Mouse (Mus musculus): ENCODE results near the gene Ccndbp1.
"Not testable (repeated sequence)": the region's sequence is repeated elsewhere in the genome, so short reads cannot be mapped to it uniquely, and the experiment has no call there.

Gene Ccndbp1

GRCm38 (mm10) chr2:121004018-121004811 is 4.0 kb upstream of the Ccndbp1 start:
- DNase-seq: peak; percentile 81

DNA sequence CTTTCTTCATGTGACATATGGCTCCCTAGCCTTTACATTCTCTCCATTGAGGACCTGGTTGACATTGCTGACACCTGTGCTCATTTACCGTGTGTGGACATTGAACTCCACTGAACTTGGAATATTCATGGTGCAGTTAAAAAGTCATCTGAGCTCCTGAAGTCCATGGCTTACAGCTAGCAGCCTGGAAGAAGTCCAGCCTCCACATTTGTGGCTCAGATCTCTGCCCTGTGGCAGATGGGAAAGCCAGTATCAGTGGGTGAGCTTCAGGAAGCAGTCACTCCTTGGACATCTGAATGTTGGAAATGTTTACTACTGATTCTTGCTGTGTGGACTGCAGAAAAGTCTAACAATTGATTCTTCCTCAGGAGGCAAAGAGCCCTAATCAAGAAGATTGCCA is 1.2 kb upstream of the Ccndbp1 start:
- peak; percentile 83 for DNase-seq

- DNase-seq: no peak
Measured at GRCm38 (mm10) chr2:121008664-121009007, 433 bp downstream of the Ccndbp1 start.

GRCm38 (mm10) chr2:121009071-121009677 is 971 bp downstream of the Ccndbp1 start:
- no peak for DNase-seq

DNA sequence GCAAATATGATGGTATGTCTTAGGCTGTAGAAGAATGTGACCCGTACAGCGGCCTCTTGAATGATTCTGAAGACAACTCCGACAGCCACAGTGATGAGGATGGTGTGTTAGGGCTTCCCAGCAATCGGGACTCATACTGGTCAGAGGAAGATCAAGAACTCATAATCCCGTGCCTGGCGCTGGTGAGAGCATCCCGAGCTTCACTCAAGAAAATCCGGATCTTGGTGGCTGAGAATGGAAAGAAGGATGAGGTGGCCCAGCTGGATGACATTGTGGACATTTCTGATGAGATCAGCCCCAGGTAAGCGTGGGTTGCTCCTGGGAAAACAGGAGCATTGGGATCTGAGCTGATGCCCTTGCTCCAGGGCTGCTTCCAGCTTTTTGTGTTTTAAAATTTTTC is 4.5 kb downstream of the Ccndbp1 start:
- no peak for DNase-seq

DNA sequence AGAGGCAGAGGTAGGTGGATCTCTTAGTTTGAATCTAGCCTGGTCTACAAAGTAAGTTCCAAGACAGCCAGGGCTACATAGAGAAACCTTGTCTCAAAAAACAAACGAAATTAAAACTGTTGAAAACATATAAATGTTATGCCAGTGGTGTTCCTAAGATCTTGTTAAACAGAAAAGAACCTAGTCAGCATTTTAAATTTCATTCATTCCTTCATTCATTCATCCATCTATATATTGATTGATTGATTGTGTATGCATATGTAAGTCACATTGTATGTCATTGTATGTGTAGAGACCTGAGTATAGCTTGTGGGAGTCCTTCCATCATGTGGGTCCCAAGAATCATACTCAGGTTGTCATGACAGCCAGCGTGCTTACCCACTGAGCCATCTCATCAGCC is 7.3 kb downstream of the Ccndbp1 start:
- DNase-seq: no peak

DNA sequence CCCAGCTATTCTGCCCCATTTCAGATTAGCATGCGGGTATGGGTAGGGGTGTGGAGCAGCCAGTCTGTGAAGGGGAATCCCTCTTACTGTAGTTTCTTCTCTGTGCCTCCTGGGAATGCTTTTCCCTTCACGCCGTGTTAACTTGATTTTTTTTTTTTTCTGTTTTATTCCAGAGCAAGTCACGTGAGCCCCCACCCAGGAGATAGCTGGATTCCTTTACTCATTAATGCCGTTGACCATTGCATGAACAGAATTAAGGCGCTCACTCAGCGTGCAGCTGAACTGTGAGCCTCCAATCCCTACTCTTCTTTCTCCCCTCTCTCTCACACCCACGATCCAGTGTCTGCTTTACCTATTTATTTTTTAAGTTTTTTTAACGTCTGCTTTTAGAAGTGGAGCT is 8.0 kb downstream of the Ccndbp1 start:
- DNase-seq: no peak

- DNase-seq: no peak
Measured at GRCm38 (mm10) chr2:121017151-121017550, 8.9 kb downstream of the Ccndbp1 start.

DNA sequence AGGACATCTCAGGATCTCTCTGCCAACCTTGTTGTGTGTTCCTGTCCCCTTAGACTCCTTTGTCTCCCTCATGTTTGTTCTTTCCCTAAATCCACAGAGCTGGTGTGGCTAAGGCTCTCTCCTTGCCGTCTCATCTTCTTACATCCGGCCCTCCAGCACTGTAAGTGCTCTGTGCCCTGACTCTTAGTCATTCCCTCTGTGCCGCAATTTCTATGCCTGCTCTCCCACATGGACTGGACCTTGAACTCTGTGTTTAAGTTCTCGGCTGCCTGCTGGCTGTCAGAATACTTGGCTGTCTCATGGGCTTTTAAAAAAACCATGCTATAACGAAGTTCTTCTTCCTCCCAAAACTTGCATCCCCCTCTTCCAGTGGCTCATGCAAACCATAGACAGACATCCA is 14.7 kb downstream of the Ccndbp1 start:
- no peak for DNase-seq

- no peak for DNase-seq
Measured at GRCm38 (mm10) chr2:121036733-121037341, 28.6 kb downstream of the Ccndbp1 start, which contains the start of gene Epb42. Epb42 (minus strand) TSS chr2:121037072.

DNA sequence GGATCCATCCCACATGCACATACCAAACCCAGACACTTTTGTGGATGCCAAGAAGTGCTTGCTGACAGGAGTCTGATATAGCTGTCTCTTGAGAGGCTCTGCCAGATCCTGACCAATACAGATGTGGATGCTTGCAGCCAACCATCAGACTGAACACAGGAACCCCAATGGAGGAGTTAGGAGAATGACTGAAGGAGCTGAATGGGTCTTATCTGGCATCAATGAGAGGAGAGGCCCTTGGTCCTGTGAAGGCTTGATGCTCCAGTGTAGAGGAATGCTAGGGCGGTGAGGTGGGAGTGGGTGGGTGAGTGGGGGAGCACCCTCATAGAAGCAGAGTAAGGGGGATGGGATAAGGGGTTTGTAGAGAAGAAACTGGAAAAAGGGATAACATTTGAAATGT is 30.6 kb downstream of the Ccndbp1 start:
- DNase-seq: not testable (repeated sequence)

- DNase-seq: no peak
Measured at GRCm38 (mm10) chr2:121039382-121039781, 31.2 kb downstream of the Ccndbp1 start.

DNA sequence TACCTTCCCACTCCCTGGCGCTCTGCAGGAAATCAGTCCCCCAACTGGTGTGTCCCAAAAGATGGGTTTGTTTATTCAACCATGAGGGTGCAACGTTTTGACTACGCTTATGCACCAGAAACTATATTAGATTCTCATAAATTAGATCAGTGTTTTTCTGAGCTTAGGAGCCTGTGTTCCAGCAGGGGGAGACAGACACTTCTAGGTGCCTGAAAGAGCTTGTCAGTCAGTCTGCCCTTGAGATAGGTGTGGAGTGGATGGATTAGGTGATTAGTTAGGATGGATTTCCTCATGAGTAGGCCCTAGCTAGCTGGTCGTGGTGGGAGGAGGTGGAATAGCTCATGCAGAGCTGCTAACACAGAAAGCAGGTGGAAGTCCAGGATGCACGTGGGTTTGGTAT is 32.9 kb downstream of the Ccndbp1 start:
- peak; percentile 32 for DNase-seq

DNA sequence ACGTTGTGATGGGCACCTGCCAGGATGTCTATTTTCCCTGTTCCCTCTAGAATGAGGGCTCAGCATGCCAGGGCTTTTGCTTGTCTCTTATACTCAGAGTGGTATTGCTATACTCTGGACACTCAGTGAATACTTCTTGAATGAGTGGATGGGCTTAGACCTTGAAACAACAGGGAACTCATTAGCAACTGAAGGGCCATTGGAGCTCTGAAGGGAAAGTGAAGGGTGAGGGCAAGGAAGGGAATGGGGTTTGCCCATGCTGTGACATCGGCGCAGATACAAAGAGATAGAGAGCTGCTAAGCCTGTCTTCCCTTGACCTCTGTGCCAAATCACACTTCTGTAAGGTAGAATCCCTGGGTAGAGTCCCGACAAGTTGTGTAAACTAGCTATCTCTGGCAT is 37.5 kb downstream of the Ccndbp1 start:
- DNase-seq: no peak

- no peak for DNase-seq
Measured at GRCm38 (mm10) chr2:121052176-121052575, 44.0 kb downstream of the Ccndbp1 start.

DNA sequence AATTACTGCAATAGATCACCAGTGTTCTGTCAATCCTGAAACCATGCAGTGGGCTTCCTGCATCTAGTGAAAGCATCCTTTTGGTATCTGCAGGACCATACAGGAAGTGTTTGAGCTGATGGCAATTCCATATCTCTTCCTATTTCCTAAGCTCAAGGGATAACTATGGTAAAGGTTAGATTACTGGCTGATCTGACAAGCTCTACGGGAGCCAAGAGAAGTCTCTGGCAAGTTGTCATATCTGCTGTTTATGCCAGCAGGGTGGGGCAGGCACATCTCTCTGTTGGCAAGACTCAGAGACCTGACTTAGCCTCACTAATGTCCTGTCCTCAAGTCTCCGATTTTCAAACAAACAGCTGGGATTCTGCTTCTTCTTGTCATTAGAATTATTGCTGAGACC is 45.9 kb downstream of the Ccndbp1 start:
- peak; percentile 17 for DNase-seq

GRCm38 (mm10) chr2:121055915-121056314 is 47.7 kb downstream of the Ccndbp1 start:
- no peak for DNase-seq

- DNase-seq: no peak
Measured at GRCm38 (mm10) chr2:121057997-121058396, 49.8 kb downstream of the Ccndbp1 start.

GRCm38 (mm10) chr2:121061315-121061714 is 53.1 kb downstream of the Ccndbp1 start:
- no peak for DNase-seq

All from cerebellum, adult 11 months (tissue).